Mouse (Mus musculus): ENCODE measurements around the gene Gins2. TPM values are rescaled to one million over a fixed set of nuclear protein-coding genes. Genes with fewer than 3 reads are reported as not detected.

Gins2 gene
- total RNA-seq, 2 experiments from 2014 or later: 21.3 to 31.4 TPM

DNA sequence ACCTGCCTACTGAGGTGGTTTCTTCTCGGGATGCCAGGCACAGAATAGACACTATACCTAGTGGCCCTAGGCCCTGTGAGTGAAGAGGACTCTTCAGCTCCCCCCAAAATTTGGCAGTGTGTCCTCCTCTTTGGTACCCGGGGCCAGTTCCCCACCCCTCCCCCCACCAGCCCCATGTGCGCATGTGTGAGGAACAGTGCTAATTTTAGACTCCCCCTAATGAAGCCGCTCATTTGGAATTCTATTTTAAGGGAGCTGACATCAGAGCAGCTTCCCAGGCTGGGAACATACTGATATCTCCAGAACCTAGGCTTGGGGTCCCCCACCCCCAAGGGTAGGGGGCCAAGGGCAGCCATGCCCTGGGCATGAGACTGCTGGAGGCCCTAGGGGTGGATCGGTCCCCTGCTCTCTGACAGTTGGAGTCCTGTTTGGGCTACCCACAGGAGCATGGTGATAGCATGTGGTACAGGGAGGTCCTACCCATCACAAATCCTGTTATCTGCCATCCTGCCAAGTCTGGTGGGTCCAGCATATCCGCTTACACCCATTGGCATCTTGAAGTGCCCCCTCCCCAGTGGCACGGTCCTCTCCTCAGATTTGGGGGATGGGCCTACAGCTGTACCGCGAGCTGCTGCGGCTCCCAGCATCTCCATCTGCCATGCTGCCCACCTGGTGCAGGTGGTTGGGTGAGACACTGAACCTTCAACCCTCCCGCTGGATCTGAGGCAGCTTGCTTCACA, 38.0 kb downstream of the Gins2 start:
- no peak for ATAC-seq (replicated peaks; ENCODE audit: low FRiP score, poor library complexity, severe bottlenecking)

DNA sequence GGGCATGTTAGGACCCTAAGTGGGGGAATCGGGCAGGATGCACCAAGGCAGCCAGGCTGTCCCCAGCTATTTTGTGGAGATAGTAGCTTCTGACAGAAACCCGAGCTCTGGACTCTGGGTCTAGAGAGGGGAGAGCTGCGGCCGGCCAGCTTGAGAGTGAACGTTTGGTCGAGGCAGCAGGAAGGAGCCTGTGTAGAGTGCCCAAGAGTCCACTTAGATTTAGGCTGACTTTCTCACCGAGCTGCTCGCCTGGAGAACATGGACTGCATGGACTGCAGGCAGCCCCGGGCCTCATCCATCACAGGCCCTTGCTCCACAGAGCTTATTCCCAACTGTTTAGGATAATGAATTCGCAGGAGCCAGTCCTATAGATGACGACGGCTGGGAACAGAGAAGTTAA, 38.7 kb downstream of the Gins2 start:
- ATAC-seq (replicated peaks; ENCODE audit: low FRiP score, poor library complexity, severe bottlenecking): no peak

DNA sequence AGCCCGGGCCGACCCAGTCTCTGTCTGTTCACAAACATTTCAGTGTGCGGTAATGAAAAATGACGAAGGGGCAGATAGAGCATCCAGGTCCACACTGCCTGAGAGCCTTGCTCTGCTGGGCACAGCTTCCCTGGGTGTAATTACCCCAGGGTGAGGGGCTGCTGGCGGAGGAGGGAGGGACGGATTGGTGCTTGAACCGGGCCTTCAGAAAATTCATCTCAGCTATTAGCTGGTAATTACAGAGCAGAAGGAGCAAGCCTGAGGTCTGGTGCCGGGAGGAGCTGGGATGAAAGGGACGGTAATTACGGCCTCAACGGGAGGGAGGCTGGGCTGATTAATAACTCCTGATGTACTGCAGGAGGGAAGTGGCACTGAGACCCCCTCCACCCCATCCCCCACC, 39.2 kb downstream of the Gins2 start:
- no peak for ATAC-seq (replicated peaks; ENCODE audit: low FRiP score, poor library complexity, severe bottlenecking)

DNA sequence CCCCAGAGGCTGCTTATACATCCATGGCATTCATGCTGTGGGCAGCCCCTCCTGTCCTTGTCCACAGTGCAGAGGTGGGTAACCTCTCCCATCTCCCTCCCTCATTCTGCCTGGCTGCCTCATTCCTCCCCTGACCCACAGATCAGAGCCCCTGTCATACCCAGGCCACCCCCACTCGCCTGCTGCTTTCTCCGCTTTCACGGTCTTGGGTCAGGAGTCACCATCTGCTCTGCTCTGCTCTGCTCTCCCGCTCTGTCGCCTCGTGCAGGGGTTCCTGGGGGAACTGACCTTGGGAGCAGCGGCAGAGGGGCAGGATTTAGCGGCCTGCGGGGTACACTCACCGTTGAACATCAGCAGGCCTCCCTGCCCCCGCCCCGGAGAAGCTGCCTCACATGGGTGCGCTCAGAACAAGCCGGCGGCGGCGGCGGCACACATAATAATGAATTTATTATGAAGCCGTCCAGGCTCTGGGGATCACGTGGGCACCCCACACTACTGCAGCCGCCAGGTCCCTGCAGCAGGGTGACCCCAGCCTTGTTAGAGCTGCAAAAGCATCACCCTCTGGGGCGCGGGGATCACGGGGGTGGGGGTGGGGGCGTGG, 39.7 kb downstream of the Gins2 start:
- ATAC-seq (replicated peaks; ENCODE audit: low FRiP score, poor library complexity, severe bottlenecking): no peak

DNA sequence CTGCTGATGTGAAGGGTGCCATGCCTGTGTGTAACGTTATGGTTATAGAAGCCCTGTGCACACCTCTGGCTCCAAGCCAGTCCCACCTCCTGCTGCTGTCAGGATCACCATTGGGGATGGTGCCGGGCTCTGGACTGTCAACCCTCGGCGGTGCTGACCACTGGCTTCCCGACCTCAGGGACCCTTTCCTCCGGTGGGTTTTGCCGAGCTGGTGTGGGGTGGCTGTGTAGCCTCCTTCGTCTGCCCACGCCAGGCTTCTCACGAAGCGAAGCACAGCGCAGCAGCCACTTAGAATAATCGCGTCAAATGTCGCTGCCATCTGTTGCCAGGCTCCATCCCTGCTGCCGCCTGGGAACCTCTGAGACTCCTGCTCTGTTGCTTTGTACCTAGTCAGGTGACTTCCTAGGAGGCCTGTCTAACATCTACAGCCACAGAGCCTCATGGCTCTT, 40.8 kb downstream of the Gins2 start:
- no peak for ATAC-seq (replicated peaks; ENCODE audit: low FRiP score, poor library complexity, severe bottlenecking)

DNA sequence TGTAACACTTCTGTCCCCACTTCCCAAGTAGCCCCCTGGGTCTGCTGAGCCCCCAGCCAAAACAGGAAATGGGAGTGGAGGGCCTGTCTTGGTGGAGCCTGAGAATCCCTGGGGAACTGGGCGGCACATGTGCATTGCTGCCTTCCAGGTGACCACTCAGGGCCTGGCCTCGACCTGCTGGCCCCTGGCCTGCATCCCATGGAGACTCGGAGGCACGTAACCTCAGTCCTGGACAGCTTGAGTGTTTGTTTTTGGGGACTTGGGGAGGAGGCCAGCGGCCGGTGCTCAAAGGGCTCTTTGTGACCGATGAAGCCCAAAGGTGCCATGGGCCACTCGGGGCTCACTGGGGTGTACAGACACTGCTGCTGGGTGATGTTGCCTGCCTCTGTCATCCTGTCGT, 41.5 kb downstream of the Gins2 start:
- ATAC-seq (replicated peaks; ENCODE audit: low FRiP score, poor library complexity, severe bottlenecking): no peak

DNA sequence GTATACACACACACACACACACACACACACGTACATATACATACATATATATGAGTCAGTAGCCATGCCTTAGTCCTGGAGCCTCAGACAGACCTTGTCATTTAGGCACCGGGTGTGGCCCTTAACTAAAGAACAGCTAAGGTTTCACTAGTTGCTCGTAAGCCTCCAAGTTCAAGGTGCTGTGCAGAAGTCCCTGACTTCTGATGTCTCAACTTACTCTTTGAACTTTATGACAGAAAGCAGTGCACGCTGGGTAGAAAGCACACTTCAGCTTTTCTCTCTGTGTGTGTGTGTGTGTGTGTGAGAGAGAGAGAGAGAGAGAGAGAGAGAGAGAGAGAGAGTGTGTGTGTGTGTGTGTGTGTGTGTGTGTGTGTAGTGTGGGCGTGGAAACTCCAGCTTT, 44.9 kb downstream of the Gins2 start:
- no peak for ATAC-seq (replicated peaks; ENCODE audit: low FRiP score, poor library complexity, severe bottlenecking)

DNA sequence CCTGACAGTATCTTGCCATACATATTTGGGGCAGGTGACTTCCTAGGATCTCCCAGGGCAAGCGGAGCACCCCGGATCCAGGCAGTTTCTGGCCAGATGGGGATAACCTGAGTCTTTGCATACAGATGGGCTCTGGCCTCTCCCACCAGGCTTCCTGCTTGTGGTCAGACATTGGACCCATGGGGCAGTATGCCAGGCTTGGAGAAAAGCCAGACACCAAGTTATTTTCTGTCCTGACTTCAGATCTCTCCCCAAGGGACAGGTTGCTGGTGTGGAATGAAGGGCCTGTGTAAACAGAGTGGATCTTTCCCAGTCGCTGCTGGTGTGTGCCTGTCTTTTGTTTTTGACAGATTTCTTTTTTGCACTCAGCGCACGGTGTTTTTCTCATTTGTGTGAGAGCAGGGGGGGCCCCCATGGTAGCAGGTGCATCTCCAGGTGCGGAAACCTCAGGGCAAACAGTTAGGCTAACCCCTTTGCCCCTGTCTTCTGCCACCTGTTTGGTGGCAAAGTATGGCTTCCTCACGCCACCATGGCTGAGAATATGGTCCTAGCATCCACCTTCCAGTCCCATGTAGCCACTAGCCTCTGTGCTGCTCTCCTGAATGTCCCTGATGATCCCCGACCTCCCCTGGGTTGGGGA, 45.6 kb downstream of the Gins2 start:
- ATAC-seq (replicated peaks; ENCODE audit: low FRiP score, poor library complexity, severe bottlenecking): no peak

DNA sequence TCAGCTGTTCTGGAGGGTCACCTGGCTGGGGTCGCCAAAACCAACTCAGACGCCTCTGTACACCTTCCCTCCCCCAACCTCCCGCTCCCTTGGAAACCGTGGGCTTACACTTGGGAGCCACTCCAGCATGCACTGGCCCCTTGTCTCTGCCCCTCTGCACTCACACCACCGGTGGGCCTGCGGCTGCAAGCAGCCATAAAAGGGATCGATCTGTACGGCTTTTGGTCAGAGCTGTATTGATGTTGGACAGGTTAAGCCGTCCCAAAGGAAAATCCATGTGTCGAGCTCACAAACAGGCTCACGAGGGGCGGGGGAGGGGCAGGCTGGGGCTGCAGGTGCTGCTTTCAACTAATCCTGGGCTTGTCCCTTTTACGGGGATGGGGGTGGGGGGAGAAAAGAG, 46.1 kb downstream of the Gins2 start:
- ATAC-seq (replicated peaks; ENCODE audit: low FRiP score, poor library complexity, severe bottlenecking): no peak

DNA sequence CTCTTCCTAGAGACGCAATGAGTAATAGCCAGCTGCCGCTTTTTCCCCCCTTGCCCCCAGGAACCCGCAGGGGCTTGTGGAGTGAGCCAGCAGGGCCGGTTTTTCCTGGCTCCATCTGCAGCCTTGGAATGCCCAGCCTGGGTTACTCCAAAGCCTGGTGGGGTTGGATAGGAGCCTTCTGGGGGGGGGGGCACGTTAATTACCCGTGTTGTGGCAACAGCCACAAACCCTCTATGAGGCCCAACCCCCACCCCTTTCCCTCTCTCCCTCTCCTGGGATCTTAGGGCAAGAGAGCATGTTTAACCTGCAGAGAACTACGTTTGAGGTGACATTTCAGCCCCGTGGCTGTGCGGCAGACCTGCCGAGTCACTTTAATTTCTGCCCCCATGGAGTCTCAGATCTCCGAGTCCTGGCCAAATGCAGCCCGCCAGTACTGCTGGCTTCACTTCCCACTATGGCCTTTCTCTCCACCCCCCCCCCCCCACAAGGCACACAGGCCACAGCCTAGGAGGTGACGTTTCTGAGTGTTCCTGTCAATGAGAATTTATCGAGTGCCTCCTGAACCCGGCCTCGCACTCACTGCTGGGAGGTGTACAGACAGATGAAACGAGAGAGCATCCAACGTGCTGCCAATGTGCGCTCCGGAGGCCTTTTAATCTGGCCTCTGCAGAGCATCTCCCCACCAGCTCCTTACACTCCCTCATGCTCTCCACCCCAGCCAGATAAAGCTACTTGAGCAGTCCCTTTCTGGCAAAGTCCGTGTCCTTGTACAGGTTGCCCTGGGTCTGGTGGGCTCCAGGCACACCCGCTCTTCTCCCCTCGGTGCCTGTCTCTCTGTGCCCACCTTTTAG, 49.1 kb downstream of the Gins2 start:
- ATAC-seq (replicated peaks; ENCODE audit: low FRiP score, poor library complexity, severe bottlenecking): peak; percentile 50

DNA sequence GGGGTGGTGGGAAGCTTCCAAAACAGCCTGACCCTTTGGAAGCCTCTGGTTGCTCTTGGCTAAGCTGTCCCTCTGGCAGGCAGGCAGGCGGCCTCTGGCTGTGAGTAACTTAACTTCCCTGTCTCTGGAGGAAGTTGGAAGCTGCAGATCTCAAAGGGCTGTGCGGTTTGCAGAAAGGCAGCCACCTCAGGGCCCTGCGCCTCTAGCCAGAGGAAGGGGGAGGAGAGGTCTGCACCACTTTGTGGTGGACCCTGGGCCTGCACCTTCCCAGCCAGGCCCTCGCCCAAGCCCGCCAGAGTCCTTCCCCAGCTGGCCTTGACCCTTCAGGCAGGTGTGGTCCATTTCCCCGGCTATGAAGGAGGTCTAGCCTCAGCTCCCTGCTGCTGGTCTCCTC, 49.7 kb downstream of the Gins2 start:
- no peak for ATAC-seq (replicated peaks; ENCODE audit: low FRiP score, poor library complexity, severe bottlenecking)

DNA sequence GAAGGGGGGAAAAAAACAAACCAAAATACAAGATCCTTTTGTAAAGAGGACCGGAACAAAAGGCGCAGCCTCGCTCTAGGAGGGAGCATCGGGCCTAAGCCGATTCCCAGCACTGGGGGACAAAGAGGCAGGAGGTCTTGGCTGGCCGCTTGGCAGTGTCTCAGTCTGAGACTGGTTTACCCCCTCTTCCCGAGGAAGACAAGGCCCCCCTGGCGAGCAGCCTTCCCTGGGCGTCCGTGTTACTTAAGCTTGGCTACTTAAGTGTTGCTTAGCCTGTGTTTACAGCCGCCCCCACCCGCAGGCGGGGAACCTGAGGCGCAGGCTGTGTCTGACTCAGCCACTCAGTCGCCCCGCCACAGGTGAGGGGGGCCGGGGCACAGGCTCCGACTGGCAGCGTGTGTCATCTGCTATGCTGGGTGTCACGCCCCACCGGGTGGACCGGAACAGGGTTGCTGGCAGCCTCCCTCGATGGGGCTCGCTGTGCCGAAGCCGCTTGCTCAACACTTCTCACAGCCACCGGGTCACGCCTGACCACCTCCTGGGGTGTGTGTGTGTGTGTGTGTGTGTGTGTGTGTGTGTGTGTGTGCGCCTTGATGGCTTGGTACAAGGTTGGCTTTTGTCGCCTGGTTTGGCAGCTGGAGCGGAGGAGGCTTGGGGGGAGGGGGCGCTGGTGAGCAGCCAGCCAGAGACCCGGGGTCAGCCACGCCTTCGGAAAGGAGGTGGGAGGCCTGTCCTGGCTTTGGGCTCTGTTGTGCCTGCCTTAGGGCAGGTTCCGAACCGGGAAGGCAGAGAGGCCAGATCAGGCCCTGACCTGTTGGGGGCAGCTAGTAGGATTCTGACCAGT, 50.5 kb downstream of the Gins2 start:
- peak; percentile 30 for ATAC-seq (replicated peaks; ENCODE audit: low FRiP score, poor library complexity, severe bottlenecking)

DNA sequence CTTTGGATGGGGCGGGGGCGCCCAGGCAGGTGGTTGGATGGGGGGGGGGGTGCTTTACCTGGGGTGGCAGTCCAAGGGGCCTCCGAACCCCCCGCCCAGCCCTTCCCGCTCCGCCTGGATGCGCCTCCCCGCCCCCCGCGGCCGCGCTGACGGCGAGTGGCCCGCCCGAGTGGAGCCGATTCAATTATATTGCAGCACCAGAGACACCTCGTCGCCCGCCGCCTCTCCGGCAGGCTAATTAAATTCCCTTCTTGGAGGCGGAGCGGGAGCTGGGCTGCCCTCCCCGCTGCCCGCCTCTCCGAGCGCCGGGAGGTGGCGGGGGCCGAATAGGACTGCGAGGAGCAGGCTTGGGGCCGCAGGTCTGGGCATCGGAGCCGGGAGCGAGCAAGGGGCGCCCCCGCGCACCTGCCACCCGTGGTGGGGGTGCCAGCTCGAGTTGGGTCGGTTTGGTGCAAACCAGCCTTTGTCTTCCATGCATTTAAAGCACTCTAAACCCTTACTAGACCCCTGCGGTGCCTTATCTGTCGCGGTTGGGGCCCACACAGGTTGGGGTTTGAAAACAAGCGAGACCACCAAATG, 51.2 kb downstream of the Gins2 start:
- ATAC-seq (replicated peaks; ENCODE audit: low FRiP score, poor library complexity, severe bottlenecking): no peak

DNA sequence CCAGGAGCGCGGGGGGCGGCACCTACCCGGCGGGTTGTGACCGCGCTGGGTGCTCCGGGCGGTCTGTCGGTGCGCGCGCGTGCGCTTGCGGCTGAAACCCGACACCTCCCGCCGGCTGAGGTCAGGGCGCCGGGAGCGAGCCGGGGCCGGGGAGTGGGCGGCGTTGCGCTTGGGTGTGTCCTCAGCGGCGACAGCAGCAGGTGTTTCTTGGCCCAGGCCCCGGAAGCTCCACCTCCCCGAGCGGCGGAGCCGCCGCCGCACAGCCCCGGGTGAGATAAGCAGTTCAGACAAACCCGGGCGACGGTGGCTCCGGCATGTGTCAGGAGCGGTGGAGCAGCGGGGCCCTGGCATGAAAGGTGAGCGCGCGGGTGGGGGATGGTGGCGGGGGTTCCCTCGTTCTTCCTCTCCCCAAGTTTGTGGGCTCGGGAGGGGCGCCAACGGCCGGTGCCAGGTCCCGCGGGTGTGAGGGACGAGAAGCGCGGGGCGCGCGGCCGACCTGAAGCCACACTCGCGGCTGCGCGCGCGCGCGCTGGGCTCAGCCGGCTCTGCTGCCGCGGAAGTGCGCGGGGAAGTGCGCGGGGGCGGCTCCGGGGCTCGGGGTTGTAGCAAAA, 51.8 kb downstream of the Gins2 start:
- peak; percentile 71 for ATAC-seq (replicated peaks; ENCODE audit: low FRiP score, poor library complexity, severe bottlenecking)

DNA sequence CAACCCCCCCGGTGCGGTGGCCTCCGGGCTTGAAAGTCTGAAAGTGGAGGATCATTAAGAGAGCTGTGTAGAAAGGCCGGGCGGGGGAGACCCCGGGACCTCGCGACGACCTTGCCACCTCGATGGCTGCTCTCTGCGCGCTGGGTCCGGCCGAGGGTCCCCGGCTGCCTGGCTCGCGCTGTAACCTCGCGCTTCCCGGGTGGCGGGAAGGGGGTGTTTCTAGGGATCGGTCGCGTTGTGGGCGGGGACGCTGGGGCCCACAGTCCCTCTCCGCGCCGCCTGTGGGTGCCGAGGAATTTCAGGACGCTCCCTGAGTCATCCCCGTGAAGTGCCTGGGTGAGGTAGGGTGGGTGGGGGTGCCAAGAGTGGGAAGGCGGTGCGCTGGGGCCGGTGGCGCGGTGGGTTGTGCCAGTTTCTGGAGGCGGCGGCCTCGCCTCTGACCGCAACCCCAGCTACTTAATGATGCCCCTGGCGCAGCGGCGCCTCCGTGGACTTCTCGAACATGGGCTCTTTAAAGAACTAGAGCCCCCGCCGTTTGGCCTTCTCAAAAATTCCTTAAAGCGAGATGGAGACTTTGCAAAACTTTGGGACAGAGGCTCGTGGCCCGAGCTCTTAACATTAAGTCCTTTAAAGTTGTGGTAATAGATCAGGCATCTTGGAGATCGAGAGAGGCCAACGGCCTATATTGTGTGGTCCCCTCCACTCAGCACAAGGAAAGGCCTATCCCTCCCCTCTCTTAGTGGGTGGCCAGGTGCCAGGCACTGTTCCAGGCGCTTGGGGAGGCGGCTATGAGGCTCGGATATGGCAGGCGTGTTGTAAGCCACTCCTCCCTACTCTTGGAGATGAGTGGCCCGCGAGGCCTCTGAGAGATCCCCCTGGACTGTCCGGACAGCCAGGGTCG, 52.5 kb downstream of the Gins2 start:
- ATAC-seq (replicated peaks; ENCODE audit: low FRiP score, poor library complexity, severe bottlenecking): no peak; the same call in 1 of the 2 replicates

DNA sequence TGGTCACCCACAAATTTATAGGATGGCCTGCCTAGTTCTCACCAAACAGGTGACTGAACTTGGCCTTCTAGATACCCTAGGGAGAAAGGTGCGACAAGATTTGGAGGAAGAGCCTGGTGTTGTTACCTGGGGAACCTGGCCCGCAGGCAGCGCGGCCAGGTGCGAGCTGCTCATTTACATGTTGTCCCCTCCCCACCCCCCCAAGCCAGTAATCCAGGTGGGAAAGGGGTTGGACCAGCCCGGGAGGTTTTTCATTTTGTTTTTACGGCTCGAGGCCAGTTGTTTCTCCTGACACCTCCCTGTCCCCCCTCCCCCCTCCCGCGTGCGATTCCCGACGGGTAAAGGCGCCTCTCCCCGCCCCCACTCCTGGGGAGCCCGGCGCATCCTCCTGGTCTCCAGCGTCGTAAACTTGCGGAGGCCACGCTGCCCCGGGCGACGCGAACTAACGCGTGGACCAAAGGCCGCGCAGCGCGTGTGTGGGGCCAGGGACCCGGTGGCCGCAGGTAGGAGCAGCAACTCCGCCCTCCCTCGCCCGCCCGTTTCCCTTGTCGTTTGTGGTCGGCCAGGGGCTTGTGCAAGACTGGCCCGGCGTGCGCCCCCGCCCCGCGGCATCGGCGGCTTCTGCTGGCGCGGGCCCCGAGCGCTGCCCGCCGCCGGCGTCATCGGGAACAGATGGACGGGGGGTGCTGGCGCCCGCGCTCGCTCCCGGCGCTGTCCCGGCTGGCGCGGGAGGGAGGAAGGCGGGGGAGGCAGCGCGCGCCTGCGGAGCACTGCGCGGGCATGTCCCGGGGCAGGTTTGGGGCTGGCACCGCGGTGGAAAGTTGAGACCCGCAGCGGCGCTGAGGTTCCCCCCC, 53.4 kb downstream of the Gins2 start:
- ATAC-seq (replicated peaks; ENCODE audit: low FRiP score, poor library complexity, severe bottlenecking): no peak
